Mouse (Mus musculus) small intestine, adult 2 months (tissue): ENCODE measurements around the gene Ugt1a6b.

Experiments
- CTCF ChIP-seq: fragments of 200-500 bp; IDR thresholded peaks from 2 replicates; pipeline ENCODE4 v1.5.1; 2012; ENCODE audit warnings: low read depth, mild to moderate bottlenecking, control low read depth, inconsistent platforms, low read length, moderate library complexity, mixed read lengths; ENCODE audit not compliant: insufficient replicate concordance, insufficient read length; ENCODE audit errors: extremely low read depth
- POLR2A ChIP-seq: fragments of 200-500 bp; IDR thresholded peaks from 2 replicates; pipeline ENCODE4 v1.6.1; 2012; ENCODE audit warnings: low read depth, mild to moderate bottlenecking, control low read depth, inconsistent platforms, low read length, moderate library complexity

GRCm38 (mm10) chr1:88253540-88253939 lies 150.5 kb downstream of the Ugt1a6b start:
- TF ChIP-seq POLR2A (no peak), CTCF (no peak)
